Mouse (Mus musculus): Measurements from ENCODE around the gene Ptprd. TPM values are rescaled to one million over a fixed set of nuclear protein-coding genes. Genes with fewer than 3 reads are reported as not detected.

The Ptprd gene
- total RNA-seq, 1 experiment = 1.3 TPM

GRCm38 (mm10) chr4:75995841-75996240 lies 2215.9 kb downstream of the Ptprd start:
- in situ Hi-C loops (cut with MboI; ENCODE audit: low sequenced_read_pairs in 2 of 2, unreplicated experiment in 2 of 2) = no loop called here

DNA sequence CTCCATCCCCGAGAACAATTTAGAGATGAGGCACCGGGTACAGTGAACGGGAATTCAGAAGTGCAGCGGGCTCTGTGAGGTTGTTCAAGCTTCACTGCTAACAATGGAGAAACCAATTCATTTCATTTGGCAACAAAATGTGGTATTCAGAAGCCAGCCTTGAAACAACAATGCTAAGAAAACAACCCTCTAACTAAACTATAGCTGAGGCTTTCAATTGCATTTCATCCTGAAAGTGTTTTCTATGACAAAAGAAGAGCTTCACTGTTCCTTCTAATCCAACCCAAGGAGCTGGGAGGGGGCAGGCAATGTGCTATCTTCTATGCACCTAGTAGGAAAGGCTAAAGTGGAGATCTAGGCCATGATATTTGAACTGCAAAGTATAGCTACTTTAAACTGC lies 2217.2 kb downstream of the Ptprd start:
- Histone ChIP-seq H3K9ac (ENCODE audit: insufficient read depth, low read depth, low read length, poor library complexity, severe bottlenecking) (no peak overlapping the region), H3K4me1 (ENCODE audit: control insufficient read depth in 2 of 2, insufficient read depth in 2 of 2, low read length in 2 of 2, poor library complexity in 1 of 2) (no peaks in the 10 kb centered on the region), H3K9me3 (ENCODE audit: control insufficient read depth, insufficient read depth, low read depth, low read length) (no peaks in the 10 kb centered on the region), H3K36me3 (ENCODE audit: control insufficient read depth, insufficient read depth, low read length, poor library complexity, severe bottlenecking) (no peaks in the 10 kb centered on the region), H3K27ac (ENCODE audit: insufficient read depth, low read depth, low read length, poor library complexity, severe bottlenecking) (no peak overlapping the region), H3K4me3 (ENCODE audit: insufficient read depth in 1 of 2, low read depth in 1 of 2, low read length in 2 of 2, poor library complexity in 1 of 2, severe bottlenecking in 1 of 2) (no peak overlapping the region)
- no peak for DNase-seq (ENCODE audit: low read depth, low spot score)
- TF ChIP-seq HCFC1 (IDR thresholded peaks at IDR 0.05; ENCODE audit: borderline replicate concordance, insufficient read depth, low read length) (no peak), ZNF384 (IDR thresholded peaks at IDR 0.05; ENCODE audit: low read depth, low read length) (no peak), ZC3H11A (IDR thresholded peaks at IDR 0.05; ENCODE audit: borderline replicate concordance, low read depth, low read length) (no peak), CHD2 (IDR thresholded peaks at IDR 0.05; ENCODE audit: low read depth, low read length) (no peak), MAFK (IDR thresholded peaks at IDR 0.05; ENCODE audit: insufficient read depth, low read depth, low read length) (no peak)
- in situ Hi-C loops (cut with MboI; ENCODE audit: low sequenced_read_pairs in 2 of 2, unreplicated experiment in 2 of 2) = no loop called here

More at GRCm38 (mm10) chr4:75995841-75996240, 2215.9 kb downstream of the Ptprd start:
- Histone ChIP-seq H3K27ac (ENCODE audit: insufficient read depth, low read depth, low read length, poor library complexity, severe bottlenecking) (no peak overlapping the region), H3K9me3 (ENCODE audit: control insufficient read depth, insufficient read depth, low read depth, low read length) (no peaks in the 10 kb centered on the region), H3K4me1 (ENCODE audit: control insufficient read depth in 2 of 2, insufficient read depth in 2 of 2, low read length in 2 of 2, poor library complexity in 1 of 2) (no peaks in the 10 kb centered on the region), H3K36me3 (ENCODE audit: control insufficient read depth, insufficient read depth, low read length, poor library complexity, severe bottlenecking) (no peaks in the 10 kb centered on the region), H3K4me3 (ENCODE audit: insufficient read depth in 1 of 2, low read depth in 1 of 2, low read length in 2 of 2, poor library complexity in 1 of 2, severe bottlenecking in 1 of 2) (no peak overlapping the region), H3K9ac (ENCODE audit: insufficient read depth, low read depth, low read length, poor library complexity, severe bottlenecking) (no peak overlapping the region)
- TF ChIP-seq ZC3H11A (IDR thresholded peaks at IDR 0.05; ENCODE audit: borderline replicate concordance, low read depth, low read length) (no peak), CHD2 (IDR thresholded peaks at IDR 0.05; ENCODE audit: low read depth, low read length) (no peak), MAFK (IDR thresholded peaks at IDR 0.05; ENCODE audit: insufficient read depth, low read depth, low read length) (no peak), HCFC1 (IDR thresholded peaks at IDR 0.05; ENCODE audit: borderline replicate concordance, insufficient read depth, low read length) (no peak), ZNF384 (IDR thresholded peaks at IDR 0.05; ENCODE audit: low read depth, low read length) (no peak)
- no peak for DNase-seq (ENCODE audit: low read depth, low spot score)

DNA sequence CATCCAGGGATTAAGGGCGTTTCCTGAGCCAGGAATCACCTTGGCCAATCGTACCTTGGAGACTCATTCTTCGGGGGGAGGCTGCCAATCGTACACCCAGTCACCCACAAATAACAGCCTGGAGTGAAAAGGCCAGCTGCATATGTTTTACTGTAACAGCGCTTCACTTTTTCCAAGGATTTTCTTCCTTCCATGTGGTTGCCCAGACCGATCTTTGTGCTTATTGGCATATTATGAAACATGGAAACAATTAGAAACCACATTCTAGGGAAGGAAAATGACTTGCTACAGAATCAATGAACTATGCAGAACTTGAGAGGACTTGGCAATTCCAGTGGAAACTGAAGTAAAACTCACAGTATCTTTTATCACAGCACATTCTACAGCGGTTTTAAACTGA lies 2218.7 kb downstream of the Ptprd start:
- in situ Hi-C loops (cut with MboI; ENCODE audit: low sequenced_read_pairs in 2 of 2, unreplicated experiment in 2 of 2) = no loop called here
- H3K9ac ChIP-seq (ENCODE audit: insufficient read depth, low read depth, low read length, poor library complexity, severe bottlenecking) = no peak overlapping the region
- no peak overlapping the region for H3K4me3 ChIP-seq (ENCODE audit: insufficient read depth in 1 of 2, low read depth in 1 of 2, low read length in 2 of 2, poor library complexity in 1 of 2, severe bottlenecking in 1 of 2)
- TF ChIP-seq ZC3H11A (IDR thresholded peaks at IDR 0.05; ENCODE audit: borderline replicate concordance, low read depth, low read length) (no peak), MAFK (IDR thresholded peaks at IDR 0.05; ENCODE audit: insufficient read depth, low read depth, low read length) (no peak), CHD2 (IDR thresholded peaks at IDR 0.05; ENCODE audit: low read depth, low read length) (no peak), ZNF384 (IDR thresholded peaks at IDR 0.05; ENCODE audit: low read depth, low read length) (no peak), HCFC1 (IDR thresholded peaks at IDR 0.05; ENCODE audit: borderline replicate concordance, insufficient read depth, low read length) (no peak)
- no peak for DNase-seq (ENCODE audit: low read depth, low spot score)
- no peaks in the 10 kb centered on the region for H3K36me3 ChIP-seq (ENCODE audit: control insufficient read depth, insufficient read depth, low read length, poor library complexity, severe bottlenecking)
- H3K9me3 ChIP-seq (ENCODE audit: control insufficient read depth, insufficient read depth, low read depth, low read length) = no peaks in the 10 kb centered on the region
- no peaks in the 10 kb centered on the region for H3K4me1 ChIP-seq (ENCODE audit: control insufficient read depth in 2 of 2, insufficient read depth in 2 of 2, low read length in 2 of 2, poor library complexity in 1 of 2)
- H3K27ac ChIP-seq (ENCODE audit: insufficient read depth, low read depth, low read length, poor library complexity, severe bottlenecking) = no peak overlapping the region

DNA sequence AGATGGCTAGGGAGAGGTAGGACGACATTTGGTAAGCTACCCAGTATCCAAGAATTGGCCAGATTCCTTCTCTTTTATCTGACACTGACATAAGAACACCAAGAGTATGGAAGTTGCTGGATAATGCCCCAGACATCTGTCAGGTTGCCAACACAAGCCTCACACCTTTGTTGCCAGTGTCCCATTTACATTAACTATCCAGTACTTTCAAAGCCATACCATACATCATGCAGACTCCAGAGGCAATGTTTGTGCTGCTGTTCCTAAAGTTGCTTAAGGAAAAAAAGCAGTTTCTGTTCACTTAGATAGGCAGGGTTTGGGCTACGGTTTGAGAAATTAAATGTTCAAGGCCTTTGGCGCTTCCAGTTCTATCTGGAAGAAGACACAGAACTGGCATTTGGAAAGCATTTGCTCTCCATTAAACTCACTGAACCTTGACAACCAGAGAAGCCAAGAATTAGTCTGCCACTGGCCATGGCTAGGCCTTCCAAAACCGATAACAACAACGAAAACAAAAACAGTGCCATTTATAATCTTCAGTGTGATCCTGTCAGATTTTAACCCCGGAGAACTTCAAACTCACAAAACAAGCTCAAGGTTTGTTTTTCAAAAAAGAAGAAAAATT lies 2220.0 kb downstream of the Ptprd start:
- no peaks in the 10 kb centered on the region for H3K4me1 ChIP-seq (ENCODE audit: control insufficient read depth in 2 of 2, insufficient read depth in 2 of 2, low read length in 2 of 2, poor library complexity in 1 of 2)
- no peak for DNase-seq (ENCODE audit: low read depth, low spot score)
- H3K27ac ChIP-seq (ENCODE audit: insufficient read depth, low read depth, low read length, poor library complexity, severe bottlenecking) = no peak overlapping the region
- no peak overlapping the region for H3K9ac ChIP-seq (ENCODE audit: insufficient read depth, low read depth, low read length, poor library complexity, severe bottlenecking)
- no peak overlapping the region for H3K4me3 ChIP-seq (ENCODE audit: insufficient read depth in 1 of 2, low read depth in 1 of 2, low read length in 2 of 2, poor library complexity in 1 of 2, severe bottlenecking in 1 of 2)
- no peak for TF ChIP-seq HCFC1 (IDR thresholded peaks at IDR 0.05; ENCODE audit: borderline replicate concordance, insufficient read depth, low read length)
- no peak for TF ChIP-seq MAFK (IDR thresholded peaks at IDR 0.05; ENCODE audit: insufficient read depth, low read depth, low read length)
- no peak for TF ChIP-seq CHD2 (IDR thresholded peaks at IDR 0.05; ENCODE audit: low read depth, low read length)
- TF ChIP-seq ZC3H11A (IDR thresholded peaks at IDR 0.05; ENCODE audit: borderline replicate concordance, low read depth, low read length) = no peak
- TF ChIP-seq ZNF384 (IDR thresholded peaks at IDR 0.05; ENCODE audit: low read depth, low read length) = no peak
- no peaks in the 10 kb centered on the region for H3K36me3 ChIP-seq (ENCODE audit: control insufficient read depth, insufficient read depth, low read length, poor library complexity, severe bottlenecking)
- no peaks in the 10 kb centered on the region for H3K9me3 ChIP-seq (ENCODE audit: control insufficient read depth, insufficient read depth, low read depth, low read length)
- in situ Hi-C loops (cut with MboI; ENCODE audit: low sequenced_read_pairs in 2 of 2, unreplicated experiment in 2 of 2) = no loop called here
